Mouse (Mus musculus): ENCODE data around the gene Mmab. TPM values are rescaled to one million over a fixed set of nuclear protein-coding genes. Genes with fewer than 3 reads are reported as not detected.

Mmab gene
- total RNA-seq (2021), result 10 to 100 TPM; 15.2 to 17.5 TPM
- long read RNA-seq, experiment 1, transcript Mmab-201 (9 exons, 3,020 nt), result major isoform, 26 of 37 reads
- long read RNA-seq, experiment 1, partial matches to known transcripts, result 0 of 37 reads
- long read RNA-seq, experiment 1, other reads (novel, unspliced or antisense), result 9 of 37 reads
- long read RNA-seq, experiment 2, transcript Mmab-201 (9 exons, 3,020 nt), result major isoform, 21 of 26 reads
- long read RNA-seq, experiment 2, partial matches to known transcripts, result 1 of 26 reads
- long read RNA-seq, experiment 2, other reads (novel, unspliced or antisense), result 3 of 26 reads

- DNase-seq, result peak; percentile 99
These were observed at the start of gene Mmab, which contains the start of gene Mvk for GRCm38 (mm10) chr5:114443566-114444367. Mmab (minus strand) TSS chr5:114444060. Mvk (plus strand) TSS chr5:114444269.

GRCm38 (mm10) chr5:114490241-114490640, 46.4 kb upstream of the Mmab start:
- DNase-seq, result no peak

GRCm38 (mm10) chr5:114489570-114489969, 45.7 kb upstream of the Mmab start:
- DNase-seq, result no peak

GRCm38 (mm10) chr5:114485685-114486084, 41.8 kb upstream of the Mmab start:
- DNase-seq, result no peak

- no peak for DNase-seq
These were observed 38.7 kb upstream of the Mmab start for GRCm38 (mm10) chr5:114482587-114483011.

GRCm38 (mm10) chr5:114478267-114478666, 34.4 kb upstream of the Mmab start:
- no peak for DNase-seq

- no peak for DNase-seq
These were observed 31.1 kb upstream of the Mmab start for GRCm38 (mm10) chr5:114474741-114475491.

GRCm38 (mm10) chr5:114470359-114470758, 26.5 kb upstream of the Mmab start:
- no peak for DNase-seq

GRCm38 (mm10) chr5:114468007-114468406, 24.1 kb upstream of the Mmab start:
- DNase-seq, result no peak

GRCm38 (mm10) chr5:114467430-114467829, 23.6 kb upstream of the Mmab start:
- DNase-seq, result peak; percentile 84

- peak; percentile 58 for DNase-seq
These were observed 23.2 kb upstream of the Mmab start for GRCm38 (mm10) chr5:114467019-114467418.

GRCm38 (mm10) chr5:114465641-114466040, 21.8 kb upstream of the Mmab start:
- DNase-seq, result no peak

GRCm38 (mm10) chr5:114464561-114464960, 20.7 kb upstream of the Mmab start:
- DNase-seq, result no peak

- DNase-seq, result peak; percentile 85
These were observed 18.5 kb upstream of the Mmab start for GRCm38 (mm10) chr5:114462067-114463040.

GRCm38 (mm10) chr5:114461238-114461637, 17.4 kb upstream of the Mmab start:
- peak; percentile 91 for DNase-seq

GRCm38 (mm10) chr5:114456995-114457605, 13.2 kb upstream of the Mmab start:
- DNase-seq, result no peak

- no peak for DNase-seq
These were observed 12.4 kb upstream of the Mmab start for GRCm38 (mm10) chr5:114456287-114456686.

- DNase-seq, result no peak
These were observed 5.2 kb upstream of the Mmab start for GRCm38 (mm10) chr5:114449011-114449410.

GRCm38 (mm10) chr5:114444368-114444692, 470 bp upstream of the Mmab start:
- no peak for DNase-seq

- no peak for DNase-seq
These were observed 8.3 kb downstream of the Mmab start for GRCm38 (mm10) chr5:114435588-114435987.

GRCm38 (mm10) chr5:114434359-114434758, 9.5 kb downstream of the Mmab start:
- DNase-seq, result no peak

Measured in adrenal gland, postnatal 10 days (tissue).